Mouse (Mus musculus): Measurements from ENCODE around the gene Bhlha9.

Bhlha9 gene

GRCm38 (mm10) chr11:76671871-76672475, at the start of gene Bhlha9:
Bhlha9 (plus strand) TSS chr11:76672470.
- DNase-seq (ENCODE audit: low spot score in 2 of 2): no peak

- peak in 1 of 2 experiments; percentile 21 for DNase-seq (ENCODE audit: low spot score in 2 of 2)
Observed at GRCm38 (mm10) chr11:76622566-76623205, 49.6 kb upstream of the Bhlha9 start.

GRCm38 (mm10) chr11:76623206-76623961, 48.9 kb upstream of the Bhlha9 start:
- DNase-seq (ENCODE audit: low spot score in 2 of 2): peak in 1 of 2 experiments; percentile 23

DNA sequence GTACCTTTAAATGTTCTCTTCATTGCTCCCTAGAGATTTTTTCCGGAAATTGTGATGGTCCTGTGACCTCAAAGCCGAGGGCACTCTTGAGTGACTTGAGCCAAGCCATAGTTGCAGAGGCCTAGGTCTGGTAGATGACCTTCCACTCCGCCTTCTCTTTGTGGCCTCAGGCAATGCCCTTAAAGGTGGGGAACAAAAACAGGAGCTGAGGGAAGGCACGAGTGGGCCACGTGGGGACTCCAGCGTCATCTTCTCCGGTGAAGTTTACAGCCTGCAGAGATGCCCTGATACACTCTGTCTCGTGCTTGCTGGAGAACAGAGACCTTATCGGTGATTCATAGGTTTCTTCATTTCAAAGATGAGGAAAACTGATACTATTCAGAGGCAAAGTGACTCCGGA, 48.2 kb upstream of the Bhlha9 start:
- DNase-seq (ENCODE audit: low spot score in 2 of 2): no peak

DNA sequence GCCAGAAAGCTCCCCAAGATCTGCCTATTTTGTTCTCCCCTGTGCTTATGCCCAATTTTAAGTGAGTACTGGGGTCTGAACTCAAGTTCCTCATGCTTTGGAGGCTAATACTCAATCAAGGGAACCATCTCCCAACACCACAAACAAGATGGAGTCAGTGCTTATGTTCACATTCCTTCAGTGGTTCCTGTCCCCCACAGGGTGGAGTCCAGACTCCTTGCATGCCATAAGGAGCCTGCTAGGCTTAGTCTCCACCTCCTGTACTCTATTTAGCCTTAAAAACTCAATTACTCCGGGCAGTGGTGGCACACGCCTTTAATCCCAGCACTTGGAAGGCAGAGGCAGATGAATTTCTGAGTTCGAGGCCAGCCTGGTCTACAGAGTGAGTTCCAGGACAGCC, 47.4 kb upstream of the Bhlha9 start:
- no peak for DNase-seq (ENCODE audit: low spot score in 2 of 2)

DNA sequence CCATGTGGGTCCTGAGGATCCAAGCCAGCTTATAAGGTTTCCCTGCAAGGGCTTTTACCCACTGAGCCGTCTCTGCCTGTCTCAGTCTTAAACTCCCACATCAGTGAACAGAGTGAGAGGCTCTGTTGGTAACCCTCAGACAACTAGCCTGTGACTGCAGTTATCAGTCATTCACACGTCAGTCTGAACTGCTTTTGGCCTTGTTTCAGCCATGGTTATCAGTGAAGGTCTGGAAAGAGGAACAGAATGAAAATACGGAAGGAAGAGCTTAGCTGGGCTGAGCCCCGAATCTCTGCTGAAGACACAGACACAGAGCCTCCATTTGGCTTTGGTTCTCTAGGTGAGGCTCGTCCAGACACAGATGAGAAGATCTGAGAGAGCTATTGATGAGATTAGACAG, 43.7 kb upstream of the Bhlha9 start:
- DNase-seq (ENCODE audit: low spot score in 2 of 2): no peak

- no peak for DNase-seq (ENCODE audit: low spot score in 2 of 2)
Observed at GRCm38 (mm10) chr11:76630023-76630422, 42.2 kb upstream of the Bhlha9 start.

- DNase-seq (ENCODE audit: low spot score in 2 of 2): no peak
Observed at GRCm38 (mm10) chr11:76630487-76630886, 41.8 kb upstream of the Bhlha9 start.

DNA sequence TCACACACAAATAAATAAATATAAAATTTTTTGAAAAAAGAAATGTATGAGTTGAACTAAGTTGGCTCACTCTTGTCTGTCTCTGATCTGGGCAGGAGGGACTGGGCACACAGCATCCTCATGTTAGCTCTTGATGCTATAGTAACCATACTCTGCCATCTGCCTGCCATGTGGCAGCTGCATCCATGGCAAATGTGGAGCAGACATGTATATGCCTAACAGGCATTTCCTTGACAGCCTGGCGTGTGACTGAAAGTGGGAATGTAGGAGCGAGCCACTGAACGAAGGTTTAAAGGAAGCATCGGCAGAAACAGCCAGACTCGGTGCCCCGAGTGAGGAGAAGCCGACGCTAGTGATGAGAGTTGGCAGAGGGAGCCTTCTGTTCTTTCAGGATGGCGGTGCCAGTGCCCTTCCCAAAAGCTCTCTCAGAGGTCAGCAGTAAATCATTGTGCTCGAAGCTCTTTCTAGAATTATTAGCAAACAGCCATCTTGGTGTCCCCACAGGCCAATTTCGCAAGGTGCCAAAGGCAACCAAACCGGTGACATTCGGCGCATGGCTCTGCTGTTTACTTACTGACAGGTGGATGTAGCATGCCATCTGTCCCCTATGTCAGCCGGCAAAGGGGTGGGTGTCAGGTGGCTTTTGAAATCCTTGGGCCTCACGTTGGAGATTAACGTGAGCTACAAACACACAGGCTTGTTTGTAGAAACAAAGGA, 32.8 kb upstream of the Bhlha9 start:
- DNase-seq (ENCODE audit: low spot score in 2 of 2): peak in 1 of 2 experiments; percentile 14

DNA sequence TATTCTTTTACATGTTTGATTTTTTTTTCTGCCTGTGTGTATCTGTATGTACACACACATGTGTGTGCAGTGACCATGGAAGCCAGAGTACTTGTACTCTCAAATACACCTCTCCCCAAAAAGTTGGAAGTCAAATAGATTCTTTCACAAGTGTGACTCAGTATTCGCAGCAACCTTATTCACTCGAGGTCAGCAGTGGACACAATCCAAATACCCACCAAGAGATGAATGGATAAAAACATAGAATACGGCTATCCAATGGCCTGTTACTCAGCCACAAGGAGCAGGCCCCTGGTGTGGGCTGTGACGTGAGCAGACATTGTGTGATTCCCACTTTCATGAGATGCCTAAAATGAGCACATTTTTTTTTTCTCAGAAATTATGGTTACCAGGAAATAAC, 32.0 kb upstream of the Bhlha9 start:
- no peak for DNase-seq (ENCODE audit: low spot score in 2 of 2)

GRCm38 (mm10) chr11:76644257-76644656, 28.0 kb upstream of the Bhlha9 start:
- DNase-seq (ENCODE audit: low spot score in 2 of 2): no peak

DNA sequence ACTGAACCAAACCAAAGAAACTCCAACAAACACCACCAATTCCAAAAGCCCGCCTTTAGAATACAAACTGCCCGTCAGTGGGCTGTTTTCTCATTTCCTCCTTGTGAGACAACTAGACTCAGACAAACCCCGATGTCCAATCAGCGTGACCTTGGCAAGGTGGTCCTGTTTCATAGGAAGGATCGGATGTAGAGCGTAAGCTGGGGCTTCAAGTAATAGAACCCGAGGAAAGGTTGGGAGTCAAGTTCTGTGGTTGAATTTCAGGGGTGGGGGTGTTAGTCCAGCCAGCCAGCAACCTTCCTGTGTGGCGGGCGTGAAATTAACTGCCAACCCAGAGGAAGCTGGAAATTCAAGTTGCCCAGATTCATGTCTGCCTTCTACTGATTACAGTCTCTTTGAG, 27.2 kb upstream of the Bhlha9 start:
- DNase-seq (ENCODE audit: low spot score in 2 of 2): no peak

DNA sequence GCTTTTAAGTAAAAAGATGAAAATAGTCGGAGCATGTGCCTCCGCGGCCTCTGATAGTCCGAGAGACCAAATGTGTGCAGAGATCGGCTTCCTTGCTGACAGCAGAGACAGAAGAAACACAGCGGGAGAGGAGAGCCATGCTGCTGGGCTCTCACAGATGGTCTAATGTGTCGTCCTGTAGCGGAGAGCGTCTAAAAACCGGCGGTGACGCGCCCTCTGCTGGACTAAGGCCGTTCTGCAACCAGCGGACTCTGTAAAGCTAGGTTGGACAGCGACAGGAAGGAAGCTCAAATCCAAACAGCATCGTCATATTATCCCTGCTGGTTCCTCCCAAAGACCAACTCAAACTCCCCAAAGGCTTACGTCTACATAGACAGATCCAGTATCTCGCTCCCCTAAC, 26.3 kb upstream of the Bhlha9 start:
- peak; percentile 97 to 98 for DNase-seq (ENCODE audit: low spot score in 2 of 2)

DNA sequence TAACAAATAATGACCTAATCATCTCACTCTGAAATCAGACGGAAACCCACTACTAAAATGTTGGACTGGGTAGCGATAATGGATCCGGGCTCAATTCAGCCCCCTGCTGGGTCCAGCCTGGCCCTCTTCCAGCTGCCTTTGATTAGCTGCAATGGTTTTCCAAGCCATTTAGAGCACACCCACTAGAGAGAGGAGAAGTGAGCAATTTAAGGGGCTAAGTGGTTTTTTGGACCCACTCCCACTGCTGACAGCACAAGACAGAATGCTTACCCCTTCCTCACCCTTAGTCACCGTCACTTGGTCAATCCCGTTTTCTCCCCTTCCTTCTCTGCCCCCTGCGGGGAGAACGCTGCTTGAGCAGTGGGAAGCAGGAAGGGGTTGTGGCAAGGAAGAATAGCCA, 25.2 kb upstream of the Bhlha9 start:
- peak in 1 of 2 experiments; percentile 27 for DNase-seq (ENCODE audit: low spot score in 2 of 2)

- peak; percentile 88 to 89 for DNase-seq (ENCODE audit: low spot score in 2 of 2)
Observed at GRCm38 (mm10) chr11:76647500-76647899, 24.8 kb upstream of the Bhlha9 start.

DNA sequence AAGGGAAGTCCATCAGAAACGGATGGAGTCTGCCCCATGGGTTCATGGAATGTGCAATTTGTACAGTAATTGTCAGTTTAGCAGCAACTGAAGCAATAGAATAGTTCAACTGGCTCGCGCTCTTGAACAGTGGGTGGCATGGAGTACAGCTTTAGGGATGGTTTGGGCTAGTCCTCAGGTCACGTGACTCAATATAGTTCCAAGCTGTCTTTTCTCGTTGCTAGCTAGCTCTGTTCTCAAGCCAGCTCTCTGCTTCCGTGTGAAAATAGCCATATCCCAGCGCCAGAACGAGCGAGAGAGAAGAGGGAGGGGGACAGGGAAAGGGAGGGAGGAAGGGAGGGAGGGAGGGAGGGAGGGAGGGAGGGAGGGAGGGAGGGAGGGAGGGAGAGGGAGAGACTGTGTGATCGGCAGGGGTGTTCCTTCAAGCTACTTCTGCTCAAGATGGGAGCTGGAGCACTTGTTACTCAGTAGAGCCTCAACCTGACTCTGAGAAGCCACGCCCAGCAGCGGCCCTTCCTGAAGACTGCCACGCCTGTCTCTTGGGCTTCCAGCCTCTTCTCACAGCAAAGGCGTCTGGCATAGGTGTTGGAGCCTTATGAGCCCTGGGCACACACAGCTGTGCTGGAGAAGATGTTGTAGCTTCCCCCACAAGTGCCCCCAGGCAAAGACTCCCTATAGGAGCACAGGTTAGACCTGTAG, 21.3 kb upstream of the Bhlha9 start:
- no peak for DNase-seq (ENCODE audit: low spot score in 2 of 2)

DNA sequence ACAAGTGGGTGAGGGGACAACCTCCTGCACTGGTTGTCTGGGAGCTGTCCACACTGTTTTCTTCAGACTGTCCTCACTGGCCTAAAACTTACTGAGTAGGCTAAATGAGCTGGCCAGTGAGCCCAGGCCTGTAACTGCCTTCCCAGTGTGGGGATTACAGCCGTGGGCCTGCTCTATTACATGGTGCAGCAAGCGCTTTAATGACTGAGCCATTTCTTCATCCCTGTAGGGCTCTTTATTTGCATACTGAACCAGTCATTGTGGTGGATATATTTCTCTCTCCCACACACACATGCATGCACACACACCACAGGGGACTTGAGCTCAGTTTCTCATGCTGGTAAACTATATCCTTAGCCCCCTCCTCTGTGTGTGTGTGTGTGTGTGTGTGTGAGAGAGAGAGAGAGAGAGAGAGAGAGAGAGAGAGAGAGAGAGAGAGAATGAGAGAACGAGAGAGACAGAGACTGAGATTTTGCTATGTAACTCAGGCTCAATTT, 19.4 kb upstream of the Bhlha9 start:
- DNase-seq (ENCODE audit: low spot score in 2 of 2): no peak

DNA sequence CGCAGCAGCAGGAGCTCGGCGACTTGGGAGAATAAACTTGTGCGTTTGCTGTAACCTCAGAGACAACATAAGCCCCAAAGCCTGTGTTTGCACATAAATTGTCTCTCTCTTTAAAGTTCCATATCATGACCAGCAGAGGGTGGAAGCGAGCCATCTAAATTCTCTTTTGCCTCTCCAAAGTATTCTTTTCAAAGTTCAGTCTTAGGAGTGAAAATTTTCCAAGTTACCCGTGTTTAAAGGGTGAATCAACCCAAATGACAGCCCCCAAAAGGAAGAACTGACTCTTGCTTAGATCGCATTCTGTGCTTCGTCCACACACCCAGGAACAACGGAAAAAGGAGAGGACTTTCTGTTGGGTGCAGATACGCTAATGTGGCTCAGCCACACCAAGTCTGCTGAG, 17.2 kb upstream of the Bhlha9 start:
- DNase-seq (ENCODE audit: low spot score in 2 of 2): peak; percentile 49 to 77

DNA sequence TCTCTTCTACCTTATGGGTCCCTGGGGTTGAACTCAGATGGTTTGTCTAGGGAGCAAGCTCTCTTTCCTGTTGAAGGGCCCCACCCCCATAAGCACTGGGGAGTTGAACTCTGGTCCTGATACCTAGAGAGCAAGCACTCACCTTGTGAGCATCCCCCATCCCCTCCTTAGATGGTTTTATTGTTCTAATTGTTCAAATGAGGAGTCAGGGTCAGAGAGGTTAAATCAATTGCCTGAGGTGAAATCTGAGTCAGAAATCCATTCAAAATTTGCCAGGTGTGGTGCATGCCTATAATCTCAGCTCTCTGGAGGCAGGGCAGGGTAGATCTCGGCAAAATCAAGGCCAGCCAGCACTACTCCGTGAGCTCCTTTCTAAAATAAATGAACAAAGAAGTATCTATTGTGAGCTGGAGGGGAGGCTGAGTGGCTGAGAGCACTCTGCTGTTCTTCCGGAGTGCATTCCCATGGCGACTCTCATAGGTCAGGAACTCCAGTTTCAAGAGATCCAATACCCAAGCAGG, 14.8 kb upstream of the Bhlha9 start:
- no peak for DNase-seq (ENCODE audit: low spot score in 2 of 2)

DNA sequence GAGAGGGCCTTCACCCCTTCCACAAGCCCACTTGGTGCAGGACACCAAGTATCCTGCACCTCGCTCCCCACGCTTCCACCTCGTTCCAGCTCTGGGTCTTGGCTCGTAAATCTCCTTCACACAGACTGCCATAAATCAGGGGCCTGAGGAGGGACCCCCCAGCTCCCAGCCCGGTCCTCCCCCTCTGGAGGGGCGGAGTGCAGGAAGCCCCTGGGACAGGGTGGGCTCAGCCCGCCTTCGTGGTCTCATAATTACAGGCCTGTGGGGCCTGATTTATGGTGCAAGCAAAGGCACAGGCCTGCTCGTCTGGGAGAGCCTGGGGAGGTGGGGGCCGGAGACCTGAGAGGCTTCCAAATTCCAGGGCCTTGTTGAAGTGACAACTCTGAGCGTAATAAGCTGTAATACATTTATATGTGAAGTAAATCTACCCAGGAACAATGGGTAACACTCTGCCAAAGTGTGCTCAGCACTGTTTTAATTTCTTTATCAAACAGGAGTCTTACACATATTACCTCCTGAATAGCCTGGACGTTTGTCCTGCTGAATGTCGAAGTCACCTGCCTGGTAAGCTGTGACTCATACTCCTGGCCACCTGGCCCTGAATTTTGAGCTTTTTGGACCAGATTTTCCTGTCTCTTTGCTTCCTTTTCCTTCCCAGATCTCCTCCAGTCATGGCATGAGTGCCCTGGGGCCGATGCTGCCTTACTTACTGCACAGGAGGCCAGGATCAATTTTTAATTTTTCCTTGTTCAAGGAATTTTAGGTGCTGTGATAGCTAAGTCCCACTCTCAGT, 12.9 kb upstream of the Bhlha9 start:
- DNase-seq (ENCODE audit: low spot score in 2 of 2): no peak

All from right cerebral cortex, adult 2 months (tissue).